Mouse (Mus musculus) frontal cortex, postnatal 25 days (tissue): ENCODE measurements around the gene Lcor.
A peak's percentile ranks its signal among the peaks of the same experiment; 100 is the strongest.

ENCODE experiments used
- DNase-seq, 2 experiments: peaks; one replicate each; pipeline ENCODE4 v3.0.0; 2022; ENCODE audit warnings: low spot score in 2 of 2

The Lcor gene

DNA sequence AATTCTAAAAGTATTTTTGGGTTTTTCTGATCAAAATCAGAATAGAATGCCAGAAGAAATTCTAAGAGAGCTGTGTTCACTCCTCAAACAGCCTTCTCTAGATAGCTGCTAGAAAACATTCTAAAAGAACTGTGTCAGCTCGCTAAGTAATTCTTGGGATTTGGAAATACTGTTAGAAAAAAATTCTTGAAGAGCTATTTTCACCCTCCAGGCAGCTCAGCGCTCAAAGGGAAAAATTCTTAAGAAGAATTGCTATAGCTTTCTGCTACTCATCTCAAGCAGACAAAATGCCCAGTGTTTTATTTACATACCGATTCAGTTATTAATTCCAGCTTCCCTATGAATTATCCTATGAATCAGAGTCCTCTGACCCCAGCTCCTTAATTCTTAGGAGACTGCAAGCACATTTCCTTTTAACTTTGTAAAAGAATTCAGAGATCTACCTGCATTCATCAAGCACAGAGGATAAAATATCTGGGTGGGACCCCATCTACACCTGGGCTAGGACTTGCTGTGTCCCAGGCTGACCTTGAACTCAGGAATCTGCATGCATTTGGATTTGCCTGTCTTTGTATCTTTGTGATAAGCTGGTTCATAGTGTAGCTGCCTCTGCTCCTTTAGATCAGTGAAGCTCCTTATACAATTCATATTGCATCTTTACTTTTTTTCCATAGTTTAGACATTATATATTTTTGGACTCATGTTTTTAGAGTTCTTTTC, 5.7 kb upstream of the Lcor start:
- DNase-seq: no peak

DNA sequence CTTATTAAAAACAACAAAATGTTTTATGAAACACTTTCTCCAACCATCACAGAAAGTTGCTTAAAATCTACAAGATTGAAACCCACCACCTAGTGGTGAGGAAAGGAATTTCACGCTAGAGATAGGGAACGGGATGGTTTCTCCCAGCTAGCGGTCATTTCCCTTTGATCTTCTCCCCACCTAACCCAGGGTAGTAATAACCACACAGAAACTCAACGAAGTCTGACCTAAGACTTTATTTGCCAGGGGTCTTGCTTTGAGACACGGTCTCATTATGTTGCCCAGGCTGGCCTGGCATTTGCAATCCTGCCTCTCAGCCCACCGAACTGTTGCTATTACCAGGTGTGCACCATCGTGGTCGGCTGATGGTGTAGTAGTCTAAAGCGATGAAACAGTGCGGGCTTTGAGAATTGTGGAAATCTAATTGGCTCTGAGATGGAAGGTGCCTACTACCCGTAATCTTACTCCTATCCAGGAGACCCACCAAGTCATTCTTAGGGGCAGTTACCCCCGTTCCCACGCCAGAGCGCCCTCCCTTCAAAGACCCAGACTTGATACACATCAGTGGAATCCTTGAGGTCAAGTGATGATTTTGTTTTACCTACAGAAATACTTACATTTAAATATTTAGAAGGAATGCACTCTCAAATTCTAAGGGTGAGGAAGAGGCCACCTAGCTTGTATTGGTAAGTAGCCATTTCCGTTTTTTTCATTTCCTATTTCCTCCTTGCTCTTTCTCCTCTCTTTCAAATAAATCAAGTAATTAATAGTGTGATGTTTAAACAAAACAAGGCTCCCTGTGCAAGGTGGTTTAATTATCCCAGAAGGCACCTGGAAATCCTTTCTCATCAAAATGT, 1.2 kb upstream of the Lcor start:
- no peak for DNase-seq

DNA sequence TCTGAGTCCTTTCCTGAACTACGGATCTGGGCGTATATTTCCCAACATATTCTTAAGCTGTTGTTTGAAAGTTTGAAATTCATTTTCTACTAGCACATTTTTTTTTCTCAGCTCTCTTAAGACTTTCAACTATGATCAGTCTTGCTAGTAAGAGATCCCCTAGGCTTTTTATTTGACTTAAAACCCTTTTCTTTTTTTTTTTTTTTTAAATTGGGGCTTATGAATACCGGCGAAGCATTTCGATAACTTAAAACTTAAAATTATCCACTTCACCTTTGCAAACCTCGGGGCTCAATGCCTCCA, 599 bp upstream of the Lcor start:
- DNase-seq: no peak

DNA sequence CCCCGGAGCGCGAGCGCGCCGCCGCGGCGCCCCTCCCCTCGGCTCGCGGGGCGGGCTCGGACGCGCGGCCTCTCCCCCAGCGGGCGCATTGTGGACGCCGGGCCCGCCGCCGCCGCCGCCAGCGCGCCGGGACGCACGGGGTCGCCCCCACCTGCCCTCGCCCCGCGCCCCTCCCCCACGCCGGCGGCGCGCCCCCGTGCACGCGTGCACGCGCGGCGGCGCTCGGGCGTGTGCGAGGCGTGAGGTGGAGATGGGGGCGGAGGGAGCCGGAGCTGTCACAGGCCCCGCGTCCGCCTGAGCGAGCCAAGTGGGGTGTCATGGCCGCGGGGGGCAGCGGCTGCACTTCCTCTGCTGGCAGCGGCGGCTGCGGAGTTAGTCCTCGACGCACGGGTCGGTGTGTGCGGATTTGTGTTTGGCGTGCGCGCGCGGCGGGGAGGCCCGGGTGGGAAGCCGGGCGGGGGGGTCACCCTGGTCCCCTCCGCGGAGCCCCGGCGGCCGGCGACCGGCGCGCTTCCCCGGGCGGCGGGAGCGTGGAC, 540 bp downstream of the Lcor start:
- DNase-seq: peak; percentile 39 to 48

DNA sequence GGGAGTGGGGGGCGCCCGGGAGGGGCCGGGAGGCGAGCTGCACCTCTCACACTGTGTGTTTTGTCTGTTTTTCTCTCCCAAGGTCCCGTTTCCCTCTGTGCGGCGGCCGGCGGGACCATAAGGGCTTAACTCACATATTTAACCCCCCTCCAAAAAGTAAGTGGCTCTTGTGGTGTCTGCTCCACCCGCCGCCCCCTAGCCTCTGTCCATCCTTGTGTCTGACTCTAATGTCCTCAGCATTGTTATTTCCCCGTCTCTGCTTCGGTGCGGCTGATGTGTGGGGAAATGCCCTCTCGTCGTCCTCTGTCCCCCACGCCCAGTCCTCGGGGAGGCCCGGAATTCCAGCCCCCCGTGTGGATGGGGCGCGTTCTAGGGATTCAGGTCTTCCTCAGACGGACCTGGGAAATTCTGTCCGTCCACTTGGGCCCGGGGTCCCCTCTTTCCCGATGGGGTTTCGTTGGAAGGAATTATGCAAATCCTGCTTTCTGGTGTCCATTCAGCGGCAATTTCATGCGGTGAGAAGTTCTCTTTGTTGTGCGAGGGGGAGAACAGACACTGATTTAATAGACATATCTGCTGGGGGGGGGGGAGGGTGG, 1.1 kb downstream of the Lcor start:
- DNase-seq: peak; percentile 8 to 14

DNA sequence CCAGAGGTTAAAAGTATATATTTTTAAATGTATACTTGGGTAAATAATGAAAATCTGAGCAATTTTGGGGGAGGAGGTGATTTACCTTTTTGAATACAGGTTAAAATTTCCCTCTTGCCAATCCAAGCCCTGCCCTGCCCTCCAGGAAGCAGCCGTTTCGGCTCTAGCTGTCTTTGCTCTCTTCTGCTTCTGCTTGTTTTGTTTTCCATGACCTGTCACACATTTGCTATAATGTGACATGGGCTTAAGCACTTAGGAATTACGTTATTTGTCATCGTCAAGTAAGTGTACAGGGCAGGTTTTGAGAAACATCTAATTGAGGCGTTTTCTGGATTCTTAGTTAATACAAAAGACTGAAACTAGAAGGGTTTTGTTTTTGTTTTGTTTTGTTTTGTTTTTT, 1.9 kb downstream of the Lcor start:
- DNase-seq: no peak

DNA sequence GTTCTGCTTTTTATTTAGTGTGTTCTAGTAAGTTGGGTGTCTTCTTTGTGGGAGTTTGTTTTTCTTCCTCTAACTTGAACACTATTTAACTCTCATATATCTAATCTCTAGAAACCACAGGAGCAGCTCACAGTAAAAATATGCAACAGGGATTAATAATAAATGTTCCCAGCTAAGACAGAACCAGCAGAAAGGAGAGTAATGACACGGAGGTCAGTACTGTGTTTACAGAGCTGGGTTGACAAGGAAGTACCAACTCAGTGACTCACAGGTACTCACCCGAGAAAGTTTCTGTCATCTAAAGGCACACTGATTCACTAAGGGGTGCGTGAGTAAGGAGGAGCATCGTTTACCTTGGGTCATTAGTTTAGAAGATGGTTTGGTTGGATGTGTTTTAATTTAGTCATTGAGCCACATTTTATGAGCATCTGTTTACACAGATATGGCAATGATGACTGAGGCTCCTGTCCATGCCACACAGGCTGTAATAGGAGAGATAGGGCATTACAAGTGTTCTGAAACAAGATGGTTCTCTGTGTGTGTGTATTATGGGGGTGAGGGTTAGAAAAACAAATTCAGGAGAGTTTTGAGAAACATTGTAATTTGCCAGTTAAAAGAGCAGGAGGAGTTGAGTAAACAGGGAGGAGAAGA, 13.1 kb downstream of the Lcor start:
- no peak for DNase-seq

DNA sequence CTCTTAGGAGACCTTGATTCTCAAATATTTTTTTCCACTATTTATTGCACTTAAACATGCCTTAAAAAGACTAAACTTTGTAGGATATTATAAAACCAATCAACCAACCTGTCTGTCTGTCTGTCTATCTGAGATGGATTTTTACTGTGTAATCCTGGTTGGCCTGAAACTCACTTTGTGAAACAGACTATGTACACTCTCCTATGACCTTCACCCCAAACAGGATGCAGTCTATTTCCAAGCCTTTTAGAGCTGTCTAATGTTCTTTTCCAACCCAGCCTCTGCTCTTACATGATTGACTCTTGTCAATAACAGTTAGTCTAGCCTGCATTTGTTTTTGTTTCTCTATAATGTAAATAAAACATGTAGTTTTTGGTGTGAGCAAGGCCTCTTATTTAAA, 13.6 kb downstream of the Lcor start:
- no peak for DNase-seq

DNA sequence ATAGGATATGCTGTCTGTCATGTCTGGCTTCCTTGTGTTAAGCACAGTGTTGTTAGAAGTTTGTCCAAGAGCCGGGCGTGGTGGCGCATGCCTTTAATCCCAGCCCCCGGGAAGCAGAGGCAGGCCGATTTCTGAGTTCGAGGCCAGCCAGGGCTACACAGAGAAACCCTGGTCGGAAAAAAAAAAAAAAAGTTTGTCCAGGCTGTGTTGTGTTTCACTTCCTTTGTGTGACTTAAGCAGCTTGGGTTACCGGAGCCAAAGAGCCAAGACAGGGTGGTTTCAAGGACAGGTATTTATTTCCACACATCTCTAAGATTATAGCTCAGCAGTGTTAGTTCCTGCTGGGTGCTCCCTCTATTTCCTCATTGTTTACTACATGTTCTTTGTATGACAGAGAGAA, 25.4 kb downstream of the Lcor start:
- no peak for DNase-seq

DNA sequence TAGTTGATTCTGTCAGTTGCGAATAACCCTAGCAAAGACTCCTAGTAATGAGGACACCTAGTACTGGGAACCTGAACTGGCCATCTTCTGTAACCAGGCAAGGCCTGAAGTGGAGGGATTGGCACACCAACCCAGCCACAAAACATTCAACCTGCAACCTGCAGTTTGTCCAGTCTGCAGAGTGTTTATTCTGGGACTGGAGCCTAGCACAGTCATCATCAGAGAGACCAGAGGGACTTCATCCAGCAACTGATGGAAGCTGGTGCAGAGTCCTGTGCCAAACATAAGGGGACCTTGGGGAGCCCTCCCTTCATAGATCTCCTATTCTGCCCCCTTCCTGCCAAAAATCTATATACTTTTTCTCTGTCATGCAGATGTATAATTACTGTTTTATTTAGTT, 32.4 kb downstream of the Lcor start:
- no peak for DNase-seq

DNA sequence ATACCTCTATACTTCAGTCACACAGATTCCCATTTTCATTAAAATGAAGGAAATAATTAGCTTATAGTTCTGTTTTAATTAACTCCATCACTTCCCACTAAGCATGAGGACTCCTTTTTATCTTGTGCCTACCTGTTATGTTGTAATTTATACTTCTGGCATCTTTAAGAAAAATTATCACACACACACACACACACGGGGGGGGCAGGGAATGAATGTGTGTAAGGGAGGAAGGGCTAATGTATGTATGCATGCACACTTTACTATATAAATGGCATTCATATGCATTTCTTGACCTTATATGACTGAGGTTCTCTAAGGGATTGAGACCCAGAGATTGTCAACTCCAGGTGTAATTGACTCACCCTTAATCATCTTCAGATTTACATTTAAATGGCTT, 33.1 kb downstream of the Lcor start:
- no peak for DNase-seq

DNA sequence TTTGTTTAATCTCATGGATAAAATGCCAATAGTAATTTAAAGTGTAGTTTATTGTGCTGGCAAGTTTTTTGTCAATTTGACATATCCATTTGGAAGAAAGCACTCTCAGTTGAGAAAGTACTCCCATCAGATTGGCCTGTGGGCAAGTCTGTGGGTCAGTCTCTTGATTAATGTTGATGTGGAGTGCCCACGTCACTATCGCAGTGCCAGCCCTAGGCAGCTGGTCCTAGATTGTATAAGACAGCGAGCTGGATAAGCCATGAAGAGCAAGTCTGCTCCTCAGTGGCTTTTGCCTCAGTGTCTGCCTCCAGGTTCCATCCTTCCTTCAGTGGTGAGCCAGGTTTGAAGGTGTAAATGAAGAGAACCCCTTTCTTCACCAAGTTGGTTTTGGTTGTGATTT, 34.6 kb downstream of the Lcor start:
- DNase-seq: no peak

DNA sequence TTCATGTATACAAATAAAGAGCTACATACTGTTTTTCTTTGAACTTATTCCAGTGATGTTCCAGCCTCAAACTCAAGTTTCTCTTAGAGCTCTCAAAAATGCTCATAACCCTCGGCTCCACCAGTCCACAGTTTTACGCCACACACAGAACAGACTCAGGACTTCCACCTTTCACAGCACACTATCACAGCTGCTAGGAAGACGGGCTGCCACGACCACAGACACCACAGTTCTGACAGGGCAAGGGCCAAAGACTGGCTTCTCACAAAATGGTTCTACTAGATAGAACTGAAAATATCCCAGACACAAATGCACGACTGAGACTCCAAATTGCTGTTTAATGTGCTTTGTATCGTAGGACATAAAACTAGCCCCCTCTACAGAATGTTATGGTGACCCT, 36.7 kb downstream of the Lcor start:
- no peak for DNase-seq

DNA sequence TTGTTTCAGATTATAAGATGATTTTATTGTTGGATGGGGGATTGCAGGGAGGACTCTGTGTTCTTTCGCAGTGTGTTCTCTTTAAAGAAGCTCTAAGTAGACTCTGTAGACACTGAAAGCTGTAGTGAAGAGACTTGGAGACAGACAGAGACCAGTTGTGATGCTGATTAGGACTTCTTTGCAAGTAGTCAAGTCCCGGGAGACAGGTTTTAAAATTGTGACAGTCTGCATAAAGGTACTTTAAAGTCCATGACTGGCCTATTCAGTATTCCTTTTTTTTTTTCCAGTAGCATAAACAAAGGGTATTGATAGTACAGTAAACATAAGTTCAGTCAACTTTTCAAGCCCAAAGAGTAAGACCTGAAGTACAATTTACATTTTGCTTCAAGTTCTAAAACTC, 39.8 kb downstream of the Lcor start:
- no peak for DNase-seq

DNA sequence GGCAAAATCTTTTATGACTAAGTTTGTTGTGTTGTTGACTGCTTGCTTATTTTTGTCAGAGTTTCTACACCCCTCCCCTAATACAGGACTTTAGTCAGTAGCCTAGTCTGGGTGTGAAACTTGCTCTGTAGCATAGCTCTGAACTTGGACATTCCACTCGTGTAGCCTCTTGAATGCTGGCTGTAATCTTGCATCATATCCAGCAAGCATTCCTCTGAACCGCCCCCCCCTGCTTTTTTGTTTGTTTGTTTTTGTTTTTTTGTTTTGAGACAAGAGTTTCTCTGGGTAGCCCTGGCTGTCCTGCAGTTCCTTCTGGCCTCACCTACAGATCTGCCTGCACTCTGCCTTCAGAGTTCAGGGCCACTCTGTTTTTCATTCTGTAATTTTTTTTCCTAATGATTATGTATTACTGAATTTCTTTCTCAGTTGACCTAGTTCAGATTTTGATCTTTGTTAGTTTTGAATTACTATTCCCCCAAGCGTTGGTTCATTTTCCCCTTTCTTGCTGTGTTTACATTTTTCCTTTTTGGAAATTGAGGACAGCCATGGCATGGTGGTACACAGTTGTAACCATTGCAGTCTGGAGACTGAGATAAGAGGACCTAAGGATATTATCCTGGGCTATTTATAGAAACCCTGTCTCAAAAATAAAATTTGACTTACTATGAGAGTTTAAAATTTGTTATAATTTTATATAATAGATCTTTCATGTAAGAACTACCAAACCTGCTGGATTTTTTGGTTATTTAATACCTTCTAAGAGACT, 41.5 kb downstream of the Lcor start:
- no peak for DNase-seq

DNA sequence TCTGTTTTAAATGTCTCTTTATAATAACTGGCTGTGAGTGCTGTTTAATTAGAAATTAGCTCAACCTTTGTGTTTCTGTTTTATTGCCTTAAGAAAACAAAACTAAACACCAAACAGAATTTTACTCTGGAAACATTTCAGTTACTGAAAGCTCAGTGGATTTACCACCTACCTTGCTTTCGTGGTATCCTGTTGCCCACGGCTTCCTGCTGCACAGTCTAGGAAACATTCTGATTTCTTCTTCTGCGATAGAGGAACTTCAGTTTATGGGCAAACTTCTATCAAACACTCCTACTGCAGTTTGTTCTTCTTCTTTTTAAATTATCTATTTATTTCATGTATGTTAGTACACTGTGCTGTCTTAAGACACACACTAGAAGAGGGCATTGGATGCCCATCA, 46.7 kb downstream of the Lcor start:
- no peak for DNase-seq

DNA sequence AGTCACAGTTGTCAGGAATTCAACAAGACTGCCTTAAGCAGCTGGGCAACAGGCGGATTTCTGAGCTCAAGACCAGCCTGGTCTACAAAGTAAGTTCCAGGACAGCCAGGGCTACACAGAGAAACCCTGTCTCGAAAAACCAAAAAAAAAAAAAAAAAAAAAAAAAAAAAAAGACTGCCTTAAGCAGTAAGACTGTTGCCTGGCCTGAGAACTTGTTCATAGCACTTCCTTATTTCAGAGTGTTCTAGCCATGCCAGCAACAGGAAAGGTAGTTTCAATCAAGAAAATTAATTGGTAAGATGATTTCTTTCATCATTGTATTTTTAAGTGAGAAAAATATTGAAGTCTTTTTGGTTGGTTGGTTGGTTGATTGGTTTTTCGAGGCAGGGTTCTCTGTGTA, 51.6 kb downstream of the Lcor start:
- no peak for DNase-seq

DNA sequence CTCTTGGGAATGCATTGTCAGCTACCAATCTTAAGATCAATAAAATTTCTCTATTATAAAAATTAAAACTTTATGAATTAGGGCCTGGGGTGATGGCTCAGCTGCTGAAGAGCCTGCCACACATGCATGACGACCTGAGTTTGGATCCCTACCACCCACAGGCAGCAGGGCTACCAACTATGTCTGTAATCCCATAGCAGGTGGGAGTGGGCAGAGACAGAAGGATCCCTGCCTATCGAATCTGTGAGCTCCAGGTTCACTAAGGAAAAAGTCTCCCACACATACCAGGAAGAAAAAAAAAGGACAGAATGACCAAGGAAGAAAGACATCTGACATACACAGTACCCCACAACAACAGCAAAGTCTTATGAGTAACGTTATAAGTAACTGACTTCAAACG, 74.5 kb downstream of the Lcor start:
- no peak for DNase-seq

DNA sequence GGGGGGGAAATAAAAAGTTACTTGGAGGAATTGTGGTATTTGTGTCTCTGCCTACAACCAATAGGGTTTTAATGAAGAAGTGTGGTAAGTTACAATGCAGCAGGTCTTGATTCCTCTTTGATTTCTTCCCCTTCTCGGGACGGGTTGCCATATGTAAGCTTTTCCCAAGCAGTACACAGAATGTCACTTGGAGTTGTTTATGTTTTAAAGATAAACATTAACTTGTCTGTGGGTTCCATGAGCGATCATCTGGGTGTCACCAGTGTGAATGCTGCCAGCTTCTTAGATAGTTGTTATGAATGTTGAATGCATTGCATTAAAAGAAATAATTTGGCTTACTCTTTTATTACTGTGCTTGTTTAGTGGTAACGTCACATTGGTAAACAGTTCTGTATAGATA, 75.1 kb downstream of the Lcor start:
- no peak for DNase-seq

DNA sequence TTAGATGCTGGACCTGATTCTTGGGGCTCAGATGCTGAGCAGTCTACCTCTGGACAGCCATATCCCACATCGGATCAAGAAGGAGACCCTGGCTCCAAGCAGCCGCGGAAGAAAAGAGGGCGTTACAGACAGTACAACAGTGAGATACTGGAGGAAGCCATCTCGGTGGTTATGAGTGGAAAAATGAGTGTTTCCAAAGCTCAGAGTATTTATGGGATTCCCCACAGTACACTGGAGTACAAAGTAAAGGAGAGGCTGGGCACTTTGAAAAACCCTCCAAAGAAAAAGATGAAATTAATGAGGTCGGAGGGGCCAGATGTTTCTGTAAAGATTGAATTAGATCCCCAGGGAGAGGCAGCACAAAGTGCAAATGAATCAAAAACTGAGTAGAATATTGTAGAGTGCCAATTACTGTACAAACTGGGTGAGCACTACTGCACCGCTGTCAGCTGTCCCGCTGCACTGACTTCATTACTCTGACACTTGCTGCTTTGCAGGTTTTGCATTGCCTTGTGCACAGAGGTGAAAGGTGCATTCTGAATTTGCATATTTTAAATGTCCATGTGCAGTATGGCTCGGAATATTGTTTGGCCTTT, 76.6 kb downstream of the Lcor start:
- DNase-seq: no peak

DNA sequence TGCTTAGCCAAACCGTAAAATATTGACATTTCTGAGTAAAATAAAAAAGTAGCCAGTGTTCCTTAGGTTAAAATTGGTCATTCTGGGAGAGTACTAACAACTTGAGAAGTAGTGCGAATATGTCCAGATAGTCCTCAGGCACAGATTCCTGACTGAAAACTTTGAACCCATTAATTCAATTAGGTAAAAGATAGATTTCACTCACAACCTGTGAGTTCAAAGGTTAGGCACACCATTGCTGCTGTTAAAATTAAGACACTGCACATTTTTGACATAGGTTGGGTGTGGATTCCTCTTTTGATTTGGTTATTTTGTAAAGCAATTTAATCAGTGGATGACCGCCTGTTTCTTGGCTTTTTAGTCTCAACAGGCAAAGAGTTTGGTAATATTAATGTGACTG, 78.4 kb downstream of the Lcor start:
- DNase-seq: no peak
